Mouse (Mus musculus): ENCODE data around the gene Zfp81. TPM values are rescaled to one million over a fixed set of nuclear protein-coding genes. Genes with fewer than 3 reads are reported as not detected.
"Not testable (repeated sequence)": the region's sequence is repeated elsewhere in the genome, so short reads cannot be mapped to it uniquely, and the experiment has no call there.

Gene Zfp81
- polyA plus RNA-seq (2016; fragmentation: Nextera tagmentation; extraction: Ambion mirVana), result 8.2 and 13.1 TPM in 2 replicates

DNA sequence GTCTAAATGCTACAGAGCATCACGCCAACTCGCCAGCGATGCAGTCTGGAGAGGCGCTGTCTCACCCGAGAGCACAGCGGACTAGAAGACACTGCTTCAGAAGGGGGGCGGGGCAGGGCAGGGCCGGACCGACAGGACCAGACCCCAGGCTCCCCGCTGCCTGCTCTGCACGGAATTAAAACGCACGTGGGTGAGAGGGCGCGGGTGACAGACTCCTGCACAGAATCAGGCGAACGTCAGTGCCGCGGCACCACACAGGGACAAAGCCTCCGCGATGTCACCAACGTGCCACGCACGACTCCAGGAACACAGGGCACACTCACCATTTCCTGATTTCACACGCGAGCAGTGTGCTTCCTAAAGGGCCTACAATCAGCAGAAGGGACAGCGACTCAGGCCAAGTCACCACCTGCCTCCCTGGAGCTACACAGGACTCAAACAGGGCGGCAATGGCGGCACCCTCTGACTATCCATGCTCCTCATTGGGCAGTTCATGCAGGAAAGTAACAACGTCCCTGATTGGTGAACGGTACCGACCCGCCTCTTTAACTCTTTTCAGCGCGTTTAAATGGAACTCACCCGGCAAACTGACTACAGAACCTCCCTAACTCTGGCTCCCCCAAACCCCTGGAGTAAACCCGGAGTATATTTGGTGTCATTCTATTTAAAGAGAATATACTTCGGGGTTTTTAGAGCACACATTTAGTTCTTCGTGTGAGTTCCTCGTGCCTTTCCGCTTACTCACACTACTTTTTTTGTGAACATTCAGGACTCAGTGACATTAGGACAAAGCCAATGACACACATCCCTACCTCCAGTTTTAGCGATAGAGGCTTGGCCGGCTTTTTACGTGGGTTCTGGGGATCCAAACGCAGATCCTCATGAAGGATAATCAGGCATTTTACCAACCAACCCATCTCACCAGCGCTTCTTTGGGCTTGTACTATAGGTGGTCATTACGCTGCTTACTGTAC lies at the start of gene Zfp81:
Gene Zfp81 (minus strand): TSS at position 468 of the 974 bp plus-strand sequence.
- Histone ChIP-seq H3K4me3 (peak within 1 kb of the TSS; percentile 91), H3K27ac (peak within 1 kb of the TSS; percentile 92), H3K9me3 (replicated peaks) (no peaks in the 10 kb centered on the region), H3K4me1 (peaks cover 7% of the 10 kb centered on the region; the same call in 1 of the 2 replicates), H3K36me3 (peaks cover 3% of the 10 kb centered on the region; the same call in 1 of the 2 replicates), H3K27me3 (ENCODE audit: low read depth, poor library complexity, severe bottlenecking) (no peaks in the 10 kb centered on the region)
- 4% methylated on average over 47 of the region's 47 CpGs for WGBS
- peak; percentile 84 for DNase-seq (ENCODE audit: low spot score)

DNA sequence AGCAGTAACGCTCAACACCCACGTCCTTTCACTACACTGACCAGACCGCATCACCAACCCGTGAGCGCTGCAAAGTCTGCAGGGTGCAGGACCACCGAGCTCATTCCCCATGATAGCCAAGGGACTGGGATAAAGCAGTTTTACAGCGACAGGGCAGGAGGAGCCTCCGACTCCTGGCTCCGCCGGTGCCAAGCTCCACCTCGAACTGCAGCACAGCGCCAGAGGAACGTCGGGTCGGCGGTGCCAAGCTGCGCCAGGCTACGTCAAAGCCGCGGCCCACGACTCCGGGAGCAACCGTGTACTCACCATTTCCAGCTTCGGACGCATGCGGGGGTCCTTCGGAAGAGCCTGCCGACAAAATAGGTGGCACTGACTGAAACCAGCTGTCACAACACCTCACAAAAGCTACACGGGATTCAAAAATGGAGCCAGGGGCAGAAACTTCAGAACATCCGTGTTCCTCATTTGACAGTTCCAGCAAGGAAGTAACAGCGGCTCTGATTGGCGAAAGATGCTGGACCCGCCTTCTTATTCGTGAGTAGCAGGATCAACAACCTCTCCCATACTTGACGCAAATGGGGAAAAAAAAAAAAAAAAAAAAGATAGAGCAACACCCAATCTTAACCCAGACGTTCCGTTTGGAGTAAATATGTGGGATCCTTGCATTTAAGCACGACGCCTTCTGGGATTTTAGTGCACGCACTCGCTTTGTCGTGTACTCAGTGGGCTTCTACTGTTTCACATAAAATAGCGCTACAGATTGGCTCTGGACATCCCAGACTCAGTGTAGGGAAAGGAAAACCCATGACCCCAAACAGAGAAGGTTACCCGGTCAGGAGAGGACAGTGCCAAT lies 35.7 kb upstream of the Zfp81 start, which contains the start of gene Zfp101:
Gene Zfp101 (minus strand): TSS at position 460 of the 853 bp plus-strand sequence.
- peak; percentile 86 for DNase-seq (ENCODE audit: low spot score)
- Histone ChIP-seq H3K27ac (peak within 1 kb of the TSS; percentile 89), H3K4me3 (peak within 1 kb of the TSS; percentile 95), H3K36me3 (peaks cover 22% of the 10 kb centered on the region), H3K4me1 (peaks cover 8% of the 10 kb centered on the region; the same call in 1 of the 2 replicates), H3K9me3 (replicated peaks) (no peaks in the 10 kb centered on the region), H3K27me3 (ENCODE audit: low read depth, poor library complexity, severe bottlenecking) (no peaks in the 10 kb centered on the region)
- under 1% methylated on average over 44 of the region's 44 CpGs for WGBS

DNA sequence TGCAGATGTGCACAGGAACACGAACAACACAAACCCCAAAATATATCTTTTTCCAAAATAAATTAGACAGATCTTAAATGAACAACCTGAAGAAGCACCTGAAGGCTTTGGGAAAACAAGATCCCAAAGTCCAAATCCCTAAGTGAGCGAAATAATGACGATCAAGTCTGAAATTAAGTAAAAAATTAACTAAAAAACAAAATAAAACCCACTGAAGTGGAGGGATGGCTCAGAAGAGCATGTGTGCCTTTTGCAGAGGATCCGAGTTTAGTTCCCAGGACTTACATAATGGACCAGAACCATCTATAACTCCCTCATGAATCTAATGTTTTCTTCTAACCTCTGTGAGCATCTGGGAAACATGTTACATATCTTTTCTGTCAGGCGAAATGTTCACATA lies 33.6 kb upstream of the Zfp81 start:
- DNase-seq (ENCODE audit: low spot score), result no peak
- no peak overlapping the region for H3K4me3 ChIP-seq
- WGBS, result 94% methylated on average over 5 of the region's 5 CpGs
- peaks cover 22% of the 10 kb centered on the region for H3K36me3 ChIP-seq
- H3K4me1 ChIP-seq, result peaks cover 8% of the 10 kb centered on the region; the same call in 1 of the 2 replicates
- no peaks in the 10 kb centered on the region for H3K9me3 ChIP-seq (replicated peaks)
- no peaks in the 10 kb centered on the region for H3K27me3 ChIP-seq (ENCODE audit: low read depth, poor library complexity, severe bottlenecking)
- H3K27ac ChIP-seq, result no peak overlapping the region

DNA sequence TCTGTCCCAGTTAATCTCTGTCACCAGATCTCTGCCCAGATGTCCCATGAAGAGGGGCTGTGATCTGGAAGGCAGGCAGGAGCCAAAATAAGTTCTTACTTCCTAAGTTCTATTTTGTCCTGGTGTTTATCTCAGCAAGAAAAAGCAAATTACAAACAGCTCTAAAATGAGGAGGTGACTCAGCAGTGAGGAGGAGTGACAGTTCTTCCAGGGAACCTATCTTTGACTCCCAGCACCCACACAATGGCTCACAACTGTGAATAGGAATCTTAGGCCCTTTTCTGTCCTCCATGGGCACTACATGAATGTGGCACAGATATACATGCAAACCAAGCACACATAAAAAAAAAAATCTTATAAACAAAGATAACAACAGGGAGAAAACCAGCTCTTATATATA lies 27.0 kb upstream of the Zfp81 start:
- no peaks in the 10 kb centered on the region for H3K4me1 ChIP-seq
- no peaks in the 10 kb centered on the region for H3K9me3 ChIP-seq (replicated peaks)
- no peak for DNase-seq (ENCODE audit: low spot score)
- no peaks in the 10 kb centered on the region for H3K27me3 ChIP-seq (ENCODE audit: low read depth, poor library complexity, severe bottlenecking)
- H3K36me3 ChIP-seq, result peaks cover 60% of the 10 kb centered on the region
- H3K4me3 ChIP-seq, result no peak overlapping the region
- H3K27ac ChIP-seq, result no peak overlapping the region

DNA sequence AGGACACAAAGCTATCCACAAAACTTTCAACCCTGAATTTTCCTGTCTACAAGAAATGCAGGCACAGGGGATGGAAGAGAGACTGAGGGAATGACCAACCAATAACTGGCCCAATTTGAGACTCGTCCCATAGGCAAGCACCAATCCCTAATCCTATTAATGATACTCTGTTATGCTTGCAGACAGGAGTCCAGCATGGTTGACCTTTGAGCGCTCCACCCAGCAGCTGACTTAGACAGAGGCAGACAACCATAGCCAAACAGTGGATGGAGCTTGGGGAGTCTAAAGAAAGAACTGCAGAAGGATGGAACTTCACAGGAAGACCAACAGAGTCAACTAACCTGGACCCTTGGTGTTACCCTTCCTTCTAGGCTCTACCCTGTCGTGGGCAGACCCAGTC lies 14.1 kb upstream of the Zfp81 start:
- Histone ChIP-seq H3K27ac (no peak overlapping the region), H3K9me3 (replicated peaks) (no peaks in the 10 kb centered on the region), H3K27me3 (ENCODE audit: low read depth, poor library complexity, severe bottlenecking) (no peaks in the 10 kb centered on the region), H3K36me3 (peaks cover 7% of the 10 kb centered on the region), H3K4me1 (no peaks in the 10 kb centered on the region), H3K4me3 (no peak overlapping the region)
- DNase-seq (ENCODE audit: low spot score), result no peak
- WGBS, result 86% methylated on average over 3 of the region's 3 CpGs

DNA sequence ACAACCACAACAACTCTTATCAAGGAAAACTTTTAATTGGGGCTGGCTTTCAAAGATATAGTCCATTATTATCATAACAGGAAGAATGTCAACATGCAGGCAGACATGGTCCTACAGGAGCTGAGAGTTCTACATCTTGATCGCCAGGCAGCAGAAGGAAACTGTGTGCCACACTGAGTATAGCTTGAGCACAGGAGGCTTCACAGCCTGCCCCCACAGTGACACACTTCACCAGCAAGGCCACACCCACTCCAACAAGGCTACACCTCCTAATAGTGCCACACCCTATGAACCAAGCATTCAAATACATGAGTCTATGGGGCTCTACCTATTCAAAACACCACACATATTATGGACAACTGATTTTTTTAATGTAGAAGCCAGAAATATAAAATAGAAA lies 5.7 kb downstream of the Zfp81 start:
- H3K4me3 ChIP-seq, result no peak overlapping the region
- H3K27ac ChIP-seq, result no peak overlapping the region
- H3K9me3 ChIP-seq (replicated peaks), result peaks cover 11% of the 10 kb centered on the region; the same call in 1 of the 2 replicates
- H3K36me3 ChIP-seq, result peaks cover 10% of the 10 kb centered on the region
- DNase-seq (ENCODE audit: low spot score), result no peak
- 92% methylated on average over 1 of the region's 1 CpGs for WGBS
- H3K4me1 ChIP-seq, result 0 out of 2 replicates have a peak, but pooled peaks cover 2% of the 10 kb centered on the region
- no peaks in the 10 kb centered on the region for H3K27me3 ChIP-seq (ENCODE audit: low read depth, poor library complexity, severe bottlenecking)

DNA sequence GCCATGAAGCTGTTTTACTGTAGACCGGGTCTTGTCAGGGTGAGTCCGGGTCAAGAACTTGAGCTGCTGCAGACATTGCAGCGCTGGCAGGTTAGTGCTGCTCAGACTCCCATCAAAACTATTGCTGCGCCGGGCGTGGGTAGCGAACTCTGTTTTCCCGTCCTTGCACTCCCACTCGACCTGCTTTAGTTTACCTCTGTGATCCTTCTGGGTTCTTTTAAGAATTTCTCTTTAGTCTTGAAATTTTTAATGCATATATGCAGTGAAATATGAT lies 68.9 kb downstream of the Zfp81 start:
- not testable (repeated sequence) for H3K4me1 ChIP-seq; H3K4me3 ChIP-seq; H3K27ac ChIP-seq; H3K9me3 ChIP-seq (replicated peaks); H3K36me3 ChIP-seq; DNase-seq (ENCODE audit: low spot score); H3K27me3 ChIP-seq (ENCODE audit: low read depth, poor library complexity, severe bottlenecking)
- no CpG with 5 or more reads among the region's 9 CpGs for WGBS

DNA sequence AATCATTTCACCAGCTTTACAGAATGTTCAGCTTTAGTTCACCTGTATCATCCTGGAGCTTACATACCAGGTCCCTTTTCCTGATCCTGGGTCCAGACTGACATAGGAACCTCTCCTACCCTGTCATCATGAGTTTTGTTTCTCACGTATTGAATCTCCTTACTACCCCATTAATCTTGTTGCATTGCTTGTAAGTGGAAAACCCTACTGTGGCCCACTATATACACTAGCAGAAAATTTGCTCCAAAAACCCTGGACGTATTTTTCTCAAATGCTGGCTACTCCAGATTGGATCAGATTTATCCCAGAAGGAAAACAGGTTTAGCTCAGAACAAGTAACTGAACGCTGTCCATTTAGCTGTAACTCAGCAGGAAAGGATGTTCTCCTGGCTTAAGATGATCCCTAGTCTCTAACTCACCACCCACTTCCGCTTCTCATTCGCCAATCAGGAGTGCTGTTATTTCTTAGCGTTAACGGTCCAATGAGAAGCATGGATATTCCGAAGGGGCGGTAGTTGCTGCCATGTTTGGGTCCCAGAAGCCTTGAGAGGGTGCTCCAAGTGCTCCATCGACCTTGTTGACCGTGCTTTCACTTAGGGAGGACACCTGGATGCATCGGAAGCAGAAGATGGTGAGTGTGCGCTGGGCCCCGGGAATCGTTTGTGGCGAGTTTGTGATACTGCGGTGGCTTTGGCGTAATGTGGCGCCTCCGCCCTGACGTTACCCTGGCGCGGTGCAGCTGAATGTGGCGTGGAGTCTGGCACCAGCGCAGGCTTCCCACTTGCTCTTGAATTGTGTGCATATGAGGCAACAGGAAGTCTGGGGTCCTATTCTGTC lies 69.4 kb downstream of the Zfp81 start, which contains the start of gene Zfp955b:
Gene Zfp955b (plus strand): TSS at position 506 of the 837 bp plus-strand sequence.
- not testable (repeated sequence) for H3K4me3 ChIP-seq; H3K4me1 ChIP-seq; DNase-seq (ENCODE audit: low spot score); H3K27ac ChIP-seq; H3K27me3 ChIP-seq (ENCODE audit: low read depth, poor library complexity, severe bottlenecking); H3K36me3 ChIP-seq; H3K9me3 ChIP-seq (replicated peaks)
- WGBS, result no CpG with 5 or more reads among the region's 25 CpGs

Other genes with a start within 250 kb of the Zfp81 start
- 0.11 TPM in 1 of 2 replicates, not detected in the other for gene Morc2b, start 219.2 kb downstream of the Zfp81 start, polyA plus RNA-seq (2016; fragmentation: Nextera tagmentation; extraction: Ambion mirVana)
- gene Olfr55, start 190.4 kb downstream of the Zfp81 start, polyA plus RNA-seq (2016; fragmentation: Nextera tagmentation; extraction: Ambion mirVana), result not detected in 2 replicates
- gene Olfr239, start 167.6 kb downstream of the Zfp81 start, polyA plus RNA-seq (2016; fragmentation: Nextera tagmentation; extraction: Ambion mirVana), result not detected in 2 replicates
- gene Olfr1564, start 137.2 kb downstream of the Zfp81 start, polyA plus RNA-seq (2016; fragmentation: Nextera tagmentation; extraction: Ambion mirVana), result not detected in 2 replicates
- gene Zfp955a, start 103.7 kb downstream of the Zfp81 start, polyA plus RNA-seq (2016; fragmentation: Nextera tagmentation; extraction: Ambion mirVana), result 16.1 and 19.0 TPM in 2 replicates
- 0.03 TPM in 1 of 2 replicates, not detected in the other for gene Olfr63, start 94.2 kb downstream of the Zfp81 start, polyA plus RNA-seq (2016; fragmentation: Nextera tagmentation; extraction: Ambion mirVana)
- gene Zfp955b, start 69.3 kb downstream of the Zfp81 start, polyA plus RNA-seq (2016; fragmentation: Nextera tagmentation; extraction: Ambion mirVana), result 10.2 and 11.5 TPM in 2 replicates
- 19.7 and 25.5 TPM in 2 replicates for gene Zfp101, start 35.8 kb upstream of the Zfp81 start, polyA plus RNA-seq (2016; fragmentation: Nextera tagmentation; extraction: Ambion mirVana)
- gene Actl9, start 74.0 kb upstream of the Zfp81 start, polyA plus RNA-seq (2016; fragmentation: Nextera tagmentation; extraction: Ambion mirVana), result not detected in 2 replicates
- 71.5 and 103 TPM in 2 replicates for gene Adamts10, start 165.3 kb upstream of the Zfp81 start, polyA plus RNA-seq (2016; fragmentation: Nextera tagmentation; extraction: Ambion mirVana)
- 1.2 and 2.0 TPM in 2 replicates for gene Myo1f, start 196.8 kb upstream of the Zfp81 start, polyA plus RNA-seq (2016; fragmentation: Nextera tagmentation; extraction: Ambion mirVana)